Mouse (Mus musculus): ENCODE results near the gene Rad9b.

The Rad9b gene

DNA sequence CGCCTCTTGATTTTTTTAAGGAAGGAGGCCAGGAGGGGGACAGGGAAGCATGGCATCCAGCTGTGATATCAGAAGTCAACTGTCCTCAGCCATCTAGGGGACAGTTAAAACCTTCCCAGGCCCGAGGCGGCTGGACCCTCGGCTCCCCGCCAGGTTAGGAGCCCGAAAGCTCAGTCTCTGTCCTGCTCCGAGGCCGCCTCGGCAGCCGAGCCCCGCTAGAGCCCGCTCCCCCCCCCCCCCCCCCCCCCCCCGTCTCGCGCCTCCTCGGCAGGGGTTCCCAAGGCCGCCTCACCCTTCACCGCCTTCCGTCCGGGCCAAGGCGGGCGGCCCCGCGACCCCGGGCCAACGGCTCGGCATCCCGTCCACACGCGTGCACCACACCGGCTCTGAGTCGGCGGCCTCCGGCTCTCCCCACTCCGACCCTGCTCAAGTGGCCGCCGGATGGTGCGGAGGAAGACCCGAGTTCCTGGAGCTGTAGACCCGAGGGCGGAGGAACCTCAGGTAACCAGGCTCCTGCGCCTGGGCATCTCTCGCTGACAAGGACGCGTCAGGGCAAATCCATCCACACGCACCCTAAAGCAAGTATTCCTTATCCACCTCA is 17.7 kb upstream of the Rad9b start, which contains the start of gene Gpn3:
Gene Gpn3, plus strand, starts transcription at position 286 of the 601 bp plus-strand sequence.
- no peak for DNase-seq (ENCODE audit: low read depth, low spot score)

DNA sequence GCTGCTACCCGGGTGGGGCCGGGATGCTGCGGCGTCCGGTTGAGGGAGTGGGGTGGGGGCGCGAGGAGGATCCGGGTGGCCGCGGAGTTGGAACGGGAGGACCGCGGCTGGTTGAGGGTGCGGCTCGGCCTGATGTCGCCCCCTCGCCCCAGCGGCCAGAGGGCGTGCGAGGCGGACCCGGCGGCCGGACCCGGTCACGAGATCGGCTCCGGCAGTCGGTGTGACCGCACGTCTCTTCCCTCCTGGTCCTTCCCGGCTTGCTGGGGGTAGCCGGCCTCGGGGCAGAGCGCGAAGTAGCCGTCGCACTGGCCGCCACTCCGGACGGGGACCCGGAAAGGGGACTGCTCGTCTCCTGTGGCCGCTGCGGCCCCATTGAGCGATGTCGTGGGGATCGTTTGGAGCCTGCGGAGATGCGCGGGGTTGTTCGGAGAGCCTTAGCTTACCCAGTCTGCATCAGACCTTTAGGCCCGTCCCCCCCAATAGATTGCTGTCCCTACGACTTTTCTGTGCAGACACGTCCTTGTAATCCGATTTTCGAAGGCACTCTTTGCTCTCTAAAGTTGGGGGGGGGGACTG is 547 bp upstream of the Rad9b start:
- DNase-seq (ENCODE audit: low read depth, low spot score), result no peak

DNA sequence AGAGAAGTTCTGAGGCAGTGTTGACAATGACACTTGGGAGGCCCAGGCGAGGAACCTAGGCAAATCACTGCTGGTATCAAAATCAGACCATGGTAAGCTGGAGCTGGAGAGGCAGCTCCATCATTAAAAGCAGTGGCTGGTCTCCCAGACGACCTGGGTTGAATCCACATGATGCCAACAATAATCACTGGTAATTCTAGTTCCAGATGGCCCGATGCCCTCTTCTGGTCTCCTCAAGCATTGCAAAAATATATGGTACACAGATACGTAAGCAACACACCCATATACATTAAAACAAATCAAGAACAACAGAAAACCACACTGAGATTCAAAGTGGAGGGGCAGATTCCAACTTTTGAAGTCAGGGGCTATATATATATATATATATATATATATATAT is 8.3 kb downstream of the Rad9b start:
- no peak for DNase-seq (ENCODE audit: low read depth, low spot score)

DNA sequence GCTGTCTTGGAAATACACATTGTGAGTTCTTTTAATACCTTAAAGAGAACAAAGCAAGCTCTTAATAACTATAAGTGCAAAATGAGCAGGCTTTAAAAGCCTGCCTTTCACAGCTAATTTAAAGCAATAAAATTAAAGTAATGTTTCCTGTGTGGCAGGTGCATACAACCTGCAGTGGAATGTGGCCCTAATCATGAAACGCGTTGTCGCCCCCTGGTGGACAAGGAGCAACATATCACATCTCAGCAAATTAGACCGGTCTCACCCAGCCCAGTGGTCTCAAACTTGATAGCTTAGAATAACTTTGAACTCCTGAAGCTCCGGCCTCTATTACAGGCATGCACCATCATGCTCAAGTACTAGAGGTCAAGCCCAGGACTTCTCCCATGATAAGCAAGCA is 9.8 kb downstream of the Rad9b start:
- DNase-seq (ENCODE audit: low read depth, low spot score), result peak; percentile 85

DNA sequence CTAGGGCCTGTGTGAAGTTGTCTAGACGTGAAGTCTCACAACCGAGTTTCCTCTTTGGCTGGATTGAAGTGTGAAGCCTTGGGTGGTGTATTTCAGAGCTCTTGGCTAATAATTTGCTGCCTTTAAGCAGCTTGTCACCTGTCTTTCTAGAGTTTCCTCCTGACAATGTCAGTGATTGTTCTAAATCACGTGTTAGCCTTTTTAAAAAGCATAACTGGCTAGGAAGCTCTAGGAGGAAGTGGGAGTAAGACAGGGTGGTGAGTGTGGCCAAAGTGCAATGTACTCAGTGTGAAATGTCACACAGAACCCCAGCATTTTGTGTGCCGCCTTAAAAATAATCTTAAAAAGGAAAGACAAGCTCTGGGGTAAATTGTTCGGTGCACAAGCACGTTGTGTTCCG is 10.3 kb downstream of the Rad9b start:
- no peak for DNase-seq (ENCODE audit: low read depth, low spot score)

DNA sequence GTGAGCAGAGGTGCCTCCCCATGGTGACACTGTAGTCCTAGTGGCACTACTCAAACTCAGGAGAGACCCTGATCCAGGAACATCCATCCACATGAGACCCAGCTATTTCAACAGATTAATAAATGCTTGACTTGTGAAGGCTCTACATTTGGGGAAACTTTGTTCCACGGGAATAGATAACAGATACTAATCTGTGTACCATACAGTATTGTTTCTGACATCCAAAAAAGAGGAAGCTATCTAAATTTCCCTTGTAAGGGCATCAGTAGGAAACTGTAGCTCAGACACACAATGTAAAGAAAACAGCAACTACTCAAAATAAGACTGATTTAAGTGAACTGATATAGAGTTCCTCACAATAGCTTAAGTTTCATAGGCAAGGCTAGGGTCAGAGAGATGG is 11.2 kb downstream of the Rad9b start:
- no peak for DNase-seq (ENCODE audit: low read depth, low spot score)

DNA sequence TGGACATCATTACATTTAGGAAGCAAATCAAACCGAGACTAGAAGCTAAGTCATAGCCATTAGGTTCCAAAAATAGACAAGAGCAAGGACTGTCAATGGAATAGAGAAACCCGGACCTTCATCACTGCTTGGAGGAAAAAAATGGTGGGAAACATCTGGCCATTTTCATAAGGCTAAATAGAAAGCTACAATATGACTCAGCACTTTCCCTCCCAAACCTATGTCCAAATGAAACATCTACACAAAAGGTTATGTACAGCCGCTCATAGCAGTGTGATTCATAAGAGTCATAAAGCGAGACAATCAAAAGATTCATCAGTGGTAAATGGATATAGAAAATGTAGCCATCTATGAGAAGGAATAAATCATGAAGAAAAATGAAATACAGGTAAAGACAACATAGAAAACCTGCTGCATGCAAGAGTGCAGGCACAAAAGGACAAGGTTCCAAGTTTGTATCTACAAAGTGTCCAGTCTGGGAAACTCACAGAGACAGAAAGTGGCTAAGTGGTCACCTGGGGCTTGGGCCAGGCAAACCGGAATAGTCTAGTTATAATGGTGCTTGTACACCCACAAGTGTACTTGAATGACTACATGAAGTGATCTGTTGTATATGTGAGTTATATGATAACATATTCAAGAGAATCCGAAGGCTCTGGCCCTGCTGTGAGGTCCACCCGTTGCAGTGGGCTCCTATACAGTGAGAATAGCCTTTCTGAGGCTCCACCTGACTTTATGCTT is 17.3 kb downstream of the Rad9b start:
- no peak for DNase-seq (ENCODE audit: low read depth, low spot score)

DNA sequence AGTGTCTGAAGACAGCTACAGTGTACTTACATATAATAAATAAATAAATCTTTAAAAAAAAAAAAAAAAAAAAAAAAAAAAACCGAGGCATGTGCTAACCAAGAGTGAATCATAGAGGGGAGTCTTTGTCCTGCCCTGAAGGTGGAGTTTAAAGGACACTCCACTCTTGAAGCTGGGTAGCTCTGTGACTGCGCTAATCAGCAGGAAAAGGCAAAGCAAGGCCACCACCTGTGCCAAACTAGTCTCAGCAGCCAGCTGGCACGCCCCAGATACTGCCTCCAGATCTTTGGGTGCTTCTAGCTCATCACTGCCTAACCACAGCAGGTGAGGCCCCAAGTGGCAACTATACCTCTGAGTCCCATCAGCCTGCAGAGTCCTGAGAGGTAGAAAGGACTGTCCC is 19.4 kb downstream of the Rad9b start:
- no peak for DNase-seq (ENCODE audit: low read depth, low spot score)

DNA sequence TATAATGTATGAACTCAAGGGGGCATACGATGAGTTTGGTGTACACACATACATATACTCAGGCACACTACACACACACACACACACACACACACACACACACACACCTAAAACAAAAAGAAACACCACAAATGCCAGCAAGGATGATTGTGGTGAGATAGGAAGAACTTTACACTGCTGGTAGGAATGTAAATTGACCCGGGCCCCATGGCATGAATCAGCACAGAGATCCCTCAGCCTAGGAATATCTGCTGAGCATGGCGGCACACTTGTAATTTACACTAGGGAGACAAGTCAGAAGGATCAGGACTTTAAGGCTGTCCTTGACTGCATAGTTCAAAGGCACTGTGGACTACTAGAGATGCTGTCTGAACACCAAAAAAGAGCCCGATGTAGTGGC is 23.8 kb downstream of the Rad9b start:
- no peak for DNase-seq (ENCODE audit: low read depth, low spot score)

DNA sequence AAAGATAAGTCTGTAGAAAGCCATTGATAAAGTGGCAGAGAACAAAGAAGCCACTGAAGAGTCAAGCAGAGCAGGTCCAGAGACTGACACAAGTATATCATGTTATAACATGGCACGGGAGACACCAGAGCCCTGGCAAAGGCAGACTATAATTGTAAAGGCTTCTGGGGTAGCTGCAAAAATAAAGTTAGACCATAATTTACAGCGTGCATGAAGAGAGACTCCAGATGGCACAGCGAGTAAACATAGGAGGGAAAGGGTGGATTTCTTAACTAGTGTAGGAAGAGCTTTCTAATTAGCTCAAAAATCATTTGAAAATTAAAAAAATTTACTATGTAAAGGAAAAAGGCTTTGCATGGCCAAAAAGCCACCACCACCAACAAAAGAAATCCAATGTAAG is 26.8 kb downstream of the Rad9b start:
- DNase-seq (ENCODE audit: low read depth, low spot score), result no peak

DNA sequence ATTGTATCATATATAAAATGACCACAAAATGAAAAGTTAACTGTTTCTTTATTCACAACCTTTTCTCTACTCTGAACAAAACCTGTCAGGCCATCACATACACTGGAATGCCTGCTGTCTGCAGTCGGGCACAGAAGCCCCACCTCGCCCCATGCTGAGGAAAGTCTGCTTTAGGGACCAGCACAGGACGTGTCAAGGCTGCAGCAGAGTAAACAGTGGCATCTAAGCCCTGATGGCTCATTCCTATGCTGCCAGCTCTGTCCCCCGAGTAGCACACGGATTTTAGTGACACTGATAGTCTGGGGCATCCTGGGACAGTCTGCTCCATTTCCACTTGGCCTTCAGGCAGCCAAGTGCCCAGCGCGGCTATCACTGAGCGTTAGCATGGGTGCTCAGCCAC is 28.6 kb downstream of the Rad9b start:
- DNase-seq (ENCODE audit: low read depth, low spot score), result no peak

DNA sequence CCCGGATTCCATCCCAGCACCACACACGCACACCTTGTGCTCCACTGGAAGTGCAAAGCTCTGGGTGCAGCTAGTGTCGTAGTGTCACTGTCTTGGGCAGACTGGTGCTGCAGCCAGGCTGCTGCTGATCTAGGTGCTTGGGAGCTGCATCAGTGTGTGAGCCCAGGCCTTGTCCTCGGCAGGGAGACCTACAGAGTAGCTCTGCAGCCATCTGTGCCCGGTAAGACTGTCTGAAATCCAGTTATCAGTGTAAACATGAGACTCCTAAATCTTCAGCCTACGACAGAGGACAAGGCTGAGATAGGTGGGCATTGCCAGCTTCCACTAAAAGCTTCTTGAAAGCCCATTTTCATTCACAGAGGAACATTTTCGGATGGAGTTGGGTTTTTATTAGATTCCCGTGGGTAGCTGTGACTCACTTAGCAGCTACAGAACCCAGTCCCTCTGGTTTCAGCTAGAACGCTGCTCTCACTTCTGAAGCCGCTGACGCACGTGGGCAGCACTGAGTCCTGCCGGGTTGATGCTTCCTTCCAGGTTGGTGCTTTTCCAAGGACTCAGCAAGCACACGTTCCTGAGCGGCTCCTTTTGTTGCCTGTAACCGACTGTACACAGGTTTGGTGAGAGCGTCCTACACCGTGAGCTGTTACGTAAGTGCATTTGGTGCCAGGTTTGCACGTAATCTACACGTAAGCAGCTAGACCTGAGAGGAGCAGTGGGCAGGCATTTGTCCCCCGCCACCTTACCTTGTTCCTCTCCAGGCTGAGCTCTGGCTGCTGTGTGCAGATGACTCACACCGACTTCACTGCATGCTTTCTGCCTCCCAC is 29.2 kb downstream of the Rad9b start:
- DNase-seq (ENCODE audit: low read depth, low spot score), result peak; percentile 60

DNA sequence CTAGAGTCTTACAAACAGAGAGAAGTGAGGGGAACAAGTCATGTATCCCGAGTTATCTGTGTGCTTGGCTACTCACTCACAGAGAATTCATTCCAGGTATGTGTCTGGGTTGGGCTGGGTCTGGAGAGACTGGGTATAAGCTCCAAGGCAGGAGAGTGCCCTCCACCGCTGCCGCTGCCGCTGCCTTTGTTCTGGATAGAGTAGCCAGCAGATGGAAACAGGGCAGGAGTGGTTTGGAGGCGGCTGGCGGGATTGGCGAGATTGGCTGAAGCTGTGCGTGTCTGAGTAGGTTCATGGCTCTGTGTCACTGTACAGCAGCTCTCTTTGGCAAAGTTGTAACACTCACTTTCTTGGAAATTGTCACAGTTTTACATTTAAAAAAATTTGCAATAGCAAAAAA is 30.5 kb downstream of the Rad9b start:
- peak; percentile 56 for DNase-seq (ENCODE audit: low read depth, low spot score)

DNA sequence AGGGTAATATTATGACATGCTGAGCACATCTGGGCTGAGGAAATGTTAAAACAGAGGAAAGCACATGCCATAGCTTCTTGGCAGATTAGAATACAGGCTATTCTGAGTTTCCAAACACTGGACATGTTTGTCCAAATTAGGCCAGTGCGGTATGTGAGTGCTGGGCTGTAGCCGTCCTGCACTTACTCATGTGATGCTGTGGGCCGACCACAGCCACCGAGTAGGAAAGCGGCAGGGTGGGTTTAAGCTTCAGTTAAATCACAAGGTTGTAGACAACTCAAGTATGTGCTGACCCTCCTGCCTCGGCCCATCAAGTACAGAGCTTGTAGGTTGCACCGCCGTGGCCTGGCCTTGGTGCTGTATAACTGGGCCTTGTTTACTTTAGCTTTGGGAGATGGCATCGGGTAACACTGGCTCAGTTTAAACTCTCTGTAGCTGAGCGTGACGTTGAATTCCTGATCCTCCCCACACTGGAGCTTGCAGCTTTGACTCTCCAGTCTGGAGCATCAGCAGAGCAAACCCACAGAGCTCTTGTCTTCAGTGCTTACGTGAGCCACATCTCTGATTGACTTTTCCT is 33.7 kb downstream of the Rad9b start:
- DNase-seq (ENCODE audit: low read depth, low spot score), result no peak

DNA sequence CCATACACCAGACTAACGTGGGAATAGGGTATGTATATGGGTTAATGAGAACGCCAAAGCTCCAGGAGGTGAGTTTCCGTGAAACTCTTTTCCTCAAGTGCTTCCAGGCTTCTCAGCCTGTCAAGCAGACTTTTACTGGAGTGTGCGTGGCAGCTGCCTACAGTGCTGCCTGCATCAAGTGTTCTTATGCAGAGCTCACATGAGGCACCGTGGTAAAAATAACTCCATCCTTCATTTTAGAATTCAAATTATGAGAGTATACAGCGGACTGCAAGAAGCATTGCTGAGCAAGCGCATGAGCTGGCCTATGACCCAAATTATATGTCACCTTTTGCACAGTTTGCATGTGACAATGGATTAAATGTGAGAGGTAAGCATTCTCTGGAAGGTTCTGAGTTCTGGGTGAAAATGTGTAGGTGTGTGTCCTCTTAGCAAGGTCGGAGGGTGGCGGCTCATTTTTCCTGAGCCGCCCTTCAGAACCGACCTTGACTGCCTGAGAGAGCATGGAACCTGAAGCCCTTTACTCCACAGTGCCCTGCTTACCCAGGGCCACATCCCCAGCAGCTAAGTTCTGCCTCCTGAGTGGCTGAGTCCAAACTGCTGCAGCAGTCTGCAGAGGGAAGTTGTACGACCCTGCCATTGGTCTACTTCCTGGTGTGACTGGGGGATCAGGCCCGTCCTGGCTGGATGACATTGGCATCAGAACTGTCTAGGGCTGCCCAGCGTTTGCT is 34.4 kb downstream of the Rad9b start:
- peak; percentile 71 for DNase-seq (ENCODE audit: low read depth, low spot score)

DNA sequence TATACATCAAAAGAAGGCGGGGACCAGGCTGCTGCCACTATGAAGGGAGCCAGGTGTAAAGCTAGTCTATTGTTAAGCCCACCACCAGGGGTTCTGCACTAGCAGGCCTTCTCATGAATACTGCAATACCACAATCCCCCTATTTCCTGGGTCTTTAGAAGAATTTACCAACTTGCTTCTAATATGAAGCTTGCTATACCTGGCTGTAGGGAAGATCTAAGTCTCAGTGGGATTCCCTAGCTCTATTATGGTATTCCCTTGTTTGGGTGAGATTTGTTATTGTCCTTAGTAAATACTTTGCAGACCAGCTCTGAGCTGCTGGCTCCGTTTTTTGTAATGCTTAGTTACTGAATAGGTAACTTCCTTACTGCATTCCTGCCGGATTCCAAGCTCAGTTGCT is 35.1 kb downstream of the Rad9b start:
- DNase-seq (ENCODE audit: low read depth, low spot score), result peak; percentile 98

DNA sequence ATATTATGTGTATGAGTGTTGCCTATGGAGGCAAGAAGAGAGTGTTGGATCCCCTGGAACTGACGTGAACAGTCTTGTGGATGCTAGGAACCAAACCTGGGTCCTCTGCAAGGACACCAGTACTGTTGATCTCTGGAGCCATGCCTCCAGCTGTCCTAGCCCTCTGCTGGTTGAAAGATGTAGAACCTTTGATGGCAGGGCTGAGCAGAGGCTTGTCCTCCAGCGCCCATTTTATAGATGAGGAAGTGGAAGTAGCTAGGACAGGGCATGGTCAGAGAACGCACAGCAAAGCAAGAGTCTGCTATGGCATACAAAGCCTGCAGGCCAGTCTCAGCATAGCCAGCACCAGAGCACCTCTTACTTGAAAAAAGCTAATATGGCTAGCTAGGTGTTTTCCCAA is 35.9 kb downstream of the Rad9b start:
- DNase-seq (ENCODE audit: low read depth, low spot score), result peak; percentile 84

DNA sequence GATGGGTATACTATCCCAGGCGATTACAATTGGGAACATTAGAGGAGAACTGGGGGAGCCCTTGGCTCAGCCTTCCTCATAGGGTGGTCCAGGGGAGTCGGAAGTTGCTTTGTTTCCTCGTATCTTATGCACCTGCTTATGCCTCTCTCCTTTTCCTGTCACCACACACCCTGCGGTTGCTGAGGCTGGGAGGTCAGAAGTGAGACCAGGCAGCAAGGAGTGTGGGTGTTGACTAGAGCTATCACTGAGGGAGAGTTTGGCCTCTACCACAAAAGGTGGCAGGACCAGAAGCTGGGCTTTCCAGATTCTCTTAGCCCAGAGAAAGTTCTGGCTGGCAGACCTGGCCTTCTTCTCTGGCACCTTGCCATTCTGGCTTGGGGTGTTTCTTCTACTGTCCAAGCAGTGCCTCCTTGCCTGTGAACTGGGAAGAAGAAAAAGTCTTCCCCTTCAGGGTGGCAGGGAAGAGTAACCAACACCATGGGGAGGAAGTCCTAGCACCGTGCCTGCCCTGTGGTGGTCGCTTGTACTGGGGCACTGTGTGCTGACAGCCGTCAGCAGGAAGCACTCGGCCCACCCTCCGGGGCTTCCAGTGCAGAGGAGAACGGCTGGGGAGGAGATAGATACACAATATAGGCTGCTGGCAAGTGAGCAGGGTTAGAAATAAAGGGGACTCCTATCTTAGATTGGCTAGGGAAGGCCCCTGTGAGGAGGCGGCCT is 36.5 kb downstream of the Rad9b start:
- no peak for DNase-seq (ENCODE audit: low read depth, low spot score)

DNA sequence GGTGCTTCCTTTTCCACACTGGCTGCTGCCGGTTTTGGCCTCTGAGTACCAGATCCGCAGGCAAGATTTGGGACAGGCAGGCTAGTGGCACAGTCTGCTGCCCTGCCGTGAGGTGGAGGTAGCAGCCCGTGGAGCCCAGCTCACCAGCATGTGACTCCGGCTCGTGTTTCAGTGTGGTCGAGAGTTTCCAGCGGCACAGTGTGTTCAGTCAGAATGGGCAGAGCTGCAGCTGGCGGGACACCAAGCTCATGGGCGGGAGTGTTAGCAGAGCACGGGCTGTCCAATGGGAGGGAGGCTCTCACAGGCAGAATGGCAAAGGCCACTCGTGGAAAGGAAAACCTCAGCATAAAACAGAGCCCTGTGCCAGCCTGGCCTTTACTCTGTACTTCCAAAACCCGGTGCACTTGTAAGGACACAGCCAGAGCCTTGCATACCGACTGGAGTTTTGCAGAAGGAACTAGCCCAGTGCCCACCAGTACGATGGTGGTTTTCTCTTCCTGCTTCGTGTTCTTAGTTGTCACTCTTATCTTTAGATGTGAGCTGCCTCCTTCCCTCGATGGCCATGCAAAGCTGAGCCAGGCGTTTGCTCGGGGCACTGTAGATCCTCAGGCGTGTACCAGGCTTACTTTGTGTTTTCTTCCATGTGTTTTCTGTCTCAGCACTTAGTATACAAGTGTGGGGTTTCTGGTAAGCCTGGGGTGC is 38.9 kb downstream of the Rad9b start:
- no peak for DNase-seq (ENCODE audit: low read depth, low spot score)

Measured in R1 (cell line).